In genomic region chr4:152165036-152165931, GRCm38 (mm10) we compare ENCODE assay signal across 8 mouse cellular contexts. TPM values are rescaled to one million over a fixed set of nuclear protein-coding genes. Genes with fewer than 3 reads are reported as not detected.
DNase-seq lines count a peak whose midpoint lies in the region; ATAC-seq and TF ChIP-seq lines count a peak whose summit lies in the region.

No protein-coding gene starts in this region.

- peaks cover 40% of the 10 kb centered on the region for H3K4me1 ChIP-seq in E14TG2a.4 (replicated peaks; ENCODE audit: low read depth, low read length)
- H3K4me1 ChIP-seq in heart, embryonic 12.5 days (replicated peaks): no peaks in the 10 kb centered on the region

- H3K27me3 ChIP-seq in E14TG2a.4 (ENCODE audit: insufficient read depth, low read length): peaks cover 22% of the 10 kb centered on the region
- peaks cover 47% of the 10 kb centered on the region for H3K27me3 ChIP-seq in heart, embryonic 12.5 days (replicated peaks)

- 0 out of 2 replicates have a peak overlapping the region, but pooled peaks have one; percentile 35 for H3K4me2 ChIP-seq in heart, embryonic 12.5 days

- WGBS in heart, embryonic 12.5 days: 28% methylated on average over 22 of the region's 22 CpGs

- H3K27ac ChIP-seq in heart, embryonic 12.5 days (ENCODE audit: poor library complexity, severe bottlenecking): no peak overlapping the region

- DNase-seq in frontal cortex, postnatal 10 days (ENCODE audit: low spot score in 2 of 2): no peak
- peak; percentile 88 to 93 for DNase-seq in cerebellum, postnatal 10 days
- DNase-seq in left cerebral cortex, postnatal 4 days: peak; percentile 74
- peak; percentile 77 for DNase-seq in mesoderm, embryonic 11.5 days (ENCODE audit: low read depth, low spot score)
- DNase-seq in testis, postnatal 10 days (ENCODE audit: low spot score): peak; percentile 92

- H3K9me3 ChIP-seq in E14TG2a.4 (ENCODE audit: low read length): peaks cover 15% of the 10 kb centered on the region
- 0 out of 2 replicates have a peak, but pooled peaks cover 5% of the 10 kb centered on the region for H3K9me3 ChIP-seq in heart, embryonic 12.5 days (replicated peaks)

- TF ChIP-seq CTCF in E14TG2a.4 (conservative IDR thresholded peaks at IDR 0.05; ENCODE audit: low read length): peak; percentile 96

- H3K9ac ChIP-seq in heart, embryonic 12.5 days: 0 out of 2 replicates have a peak overlapping the region, but pooled peaks have one; percentile 20

- peak; percentile 44; the same call in 1 of the 2 replicates for ATAC-seq in frontal cortex, adult (ENCODE audit: low TSS enrichment)
- 0 out of 2 replicates have a peak, but pooled peaks have one; percentile 11 for ATAC-seq in heart, embryonic 12.5 days (ENCODE audit: insufficient number of reproducible peaks, low FRiP score)

- no peaks in the 10 kb centered on the region for H3K36me3 ChIP-seq in E14TG2a.4 (ENCODE audit: insufficient read depth, low read length)
- H3K36me3 ChIP-seq in heart, embryonic 12.5 days: no peaks in the 10 kb centered on the region

- H3K4me3 ChIP-seq in E14TG2a.4 (replicated peaks; ENCODE audit: low read length): peak overlapping the region; percentile 45; the same call in 1 of the 2 replicates
- H3K4me3 ChIP-seq in heart, embryonic 12.5 days: no peak overlapping the region

- intact Hi-C loops in left cerebral cortex, postnatal 4 days (cut with DNase I): no loop called here

RNA-seq across cellular contexts. Expression of gene Hes2, which starts 6.6 kb away (rescaled TPM):
- polyA plus RNA-seq in heart, embryonic 12.5 days (2016; fragmentation: Nextera tagmentation; extraction: Ambion mirVana): not detected in 2 replicates
- total RNA-seq in left cerebral cortex, postnatal 4 days (2021): not detected

RNA-seq across cellular contexts. Expression of gene Acot7, which starts 12.7 kb away (rescaled TPM):
- polyA plus RNA-seq in heart, embryonic 12.5 days (2016; fragmentation: Nextera tagmentation; extraction: Ambion mirVana): 63.4 and 64.6 TPM in 2 replicates
- total RNA-seq in left cerebral cortex, postnatal 4 days (2021): 100 to 1,000 TPM; 349 to 380 TPM

RNA-seq across cellular contexts. Expression of gene Espn, which starts 13.1 kb away (rescaled TPM):
- 1.3 and 1.6 TPM in 2 replicates for polyA plus RNA-seq in heart, embryonic 12.5 days (2016; fragmentation: Nextera tagmentation; extraction: Ambion mirVana)
- total RNA-seq in left cerebral cortex, postnatal 4 days (2021): under 1 TPM in 1 of 2 experiments, not detected in 1; 0.46 TPM

RNA-seq across cellular contexts. Expression of gene Tnfrsf25, which starts 49.5 kb away (rescaled TPM):
- 0.86 and 1.1 TPM in 2 replicates for polyA plus RNA-seq in heart, embryonic 12.5 days (2016; fragmentation: Nextera tagmentation; extraction: Ambion mirVana)
- total RNA-seq in left cerebral cortex, postnatal 4 days (2021): 1 to 10 TPM; 2.3 to 2.6 TPM

Comparison
In these comparisons a context has a peak if more than half of its experiments do, and no peak if none do; other contexts are left out.
1. DNase-seq: peak in cerebellum, postnatal 10 days (2 of 2), left cerebral cortex, postnatal 4 days (single experiment), mesoderm, embryonic 11.5 days (single experiment) and testis, postnatal 10 days (single experiment); none in frontal cortex, postnatal 10 days (0 of 2).